Mouse (Mus musculus) bone marrow macrophage, adult 2 months (primary cell): ENCODE data around the gene Setd3.

Experiments
- CTCF ChIP-seq: IDR thresholded peaks from 2 replicates; pipeline ENCODE4 v1.5.1; 2012; ENCODE audit warnings: low read depth, mild to moderate bottlenecking, low read length, moderate library complexity
- POLR2A ChIP-seq: IDR thresholded peaks from 2 replicates; pipeline ENCODE4 v1.6.1; 2012; ENCODE audit warnings: mild to moderate bottlenecking, low read depth, low read length, borderline replicate concordance

- TF ChIP-seq POLR2A (no peak), CTCF (no peak)
Observed at GRCm38 (mm10) chr12:108174606-108175505, 4.3 kb downstream of the Setd3 start.
